Mouse (Mus musculus): ENCODE data around the gene Amy2a2.
"Not testable (repeated sequence)": the region's sequence is repeated elsewhere in the genome, so short reads cannot be mapped to it uniquely, and the experiment has no call there.

The Amy2a2 gene

GRCm38 (mm10) chr3:113356558-113356957 is at the start of gene Amy2a2:
Gene Amy2a2, minus strand, starts transcription at chr3:113356658.
- not testable (repeated sequence) for DNase-seq (ENCODE audit: low spot score)

- DNase-seq (ENCODE audit: low spot score): not testable (repeated sequence)
These were observed 11.0 kb downstream of the Amy2a2 start for GRCm38 (mm10) chr3:113345484-113345883.

- DNase-seq (ENCODE audit: low spot score): not testable (repeated sequence)
These were observed 32.5 kb downstream of the Amy2a2 start, which contains the start of gene Amy2a3 for GRCm38 (mm10) chr3:113323952-113324351. Gene Amy2a3, minus strand, starts transcription at chr3:113324052.

- DNase-seq (ENCODE audit: low spot score): not testable (repeated sequence)
These were observed 43.5 kb downstream of the Amy2a2 start for GRCm38 (mm10) chr3:113312937-113313336.

Measured in retina, embryonic 14.5 days (tissue).